Mouse (Mus musculus) midbrain, postnatal 0 days (tissue): ENCODE results near the gene Far2. TPM values are rescaled to one million over a fixed set of nuclear protein-coding genes. Genes with fewer than 3 reads are reported as not detected.

Source experiments
- ATAC-seq: fragments of 200-750 bp; cut with Nextera tagmentation; 2 replicates; pipeline ENCODE4 v1.8.0; 2017; ENCODE audit warnings: moderate number of reproducible peaks, mild to moderate bottlenecking, moderate TSS enrichment, moderate library complexity; ENCODE audit not compliant: low FRiP score
- DNase-seq: peaks from one replicate; pipeline ENCODE4 v3.0.0-alpha.2; 2015; ENCODE audit warnings: low spot score
- H3K27ac ChIP-seq: fragments of 300-500 bp; sonication (generic); 2 replicates; pipeline ENCODE4 v1.5.1; 2014; ENCODE audit warnings: low read depth, mild to moderate bottlenecking, low read length, mixed read lengths
- H3K27me3 ChIP-seq: fragments of 300-500 bp; sonication (generic); 2 replicates; pipeline ENCODE4 v1.6.1; 2014; ENCODE audit warnings: low read length, control low read depth, mixed read lengths; ENCODE audit not compliant: insufficient read depth
- H3K36me3 ChIP-seq: fragments of 300-500 bp; sonication (generic); 2 replicates; pipeline ENCODE4 v1.6.1; 2014; ENCODE audit warnings: low read length, control low read depth, mixed read lengths; ENCODE audit not compliant: insufficient read depth
- H3K4me1 ChIP-seq: fragments of 300-500 bp; sonication (generic); 2 replicates; pipeline ENCODE4 v1.6.1; 2014; ENCODE audit warnings: mild to moderate bottlenecking, control low read depth, antibody characterized with exemption, low read length, mixed read lengths; ENCODE audit not compliant: insufficient read depth
- H3K4me2 ChIP-seq: fragments of 300-500 bp; sonication (generic); 2 replicates; pipeline ENCODE4 v1.6.1; 2014; ENCODE audit warnings: low read depth, mild to moderate bottlenecking, low read length, mixed read lengths; ENCODE audit not compliant: poor library complexity, severe bottlenecking
- H3K4me3 ChIP-seq: fragments of 300-500 bp; sonication (generic); 2 replicates; pipeline ENCODE4 v1.5.1; 2014; ENCODE audit warnings: low read depth, mild to moderate bottlenecking, low read length, moderate library complexity
- H3K9ac ChIP-seq: fragments of 300-500 bp; sonication (generic); replicated peaks from 2 replicates; pipeline ENCODE4 v1.6.1; 2014; ENCODE audit warnings: mild to moderate bottlenecking, low read length, moderate library complexity, mixed read lengths; ENCODE audit not compliant: poor library complexity, severe bottlenecking
- H3K9me3 ChIP-seq: fragments of 300-500 bp; sonication (generic); 2 replicates; pipeline ENCODE4 v1.6.1; 2016; ENCODE audit warnings: low read length, control low read depth
- CTCF ChIP-seq: IDR thresholded peaks from 2 replicates; pipeline ENCODE4 v1.5.1; 2016; ENCODE audit warnings: antibody characterized with exemption, mild to moderate bottlenecking
- WGBS: fragments of 180-500 bp; shearing (Covaris S2); extraction: QIAGEN DNeasy Blood & Tissue Kit; methylation state at CpG from one replicate; pipeline ENCODE4 v1.1.7; 2014; 5-methylcytosine and 5-hydroxymethylcytosine counted together
- polyA plus RNA-seq: library from polyadenylated mRNA; unstranded; fragments of >200 nt; fragmentation: Nextera tagmentation; extraction: Ambion mirVana; gene quantifications from 2 replicates; pipeline ENCODE4 v1.2.1, GENCODE M21; 2015
- total RNA-seq: library from RNA; depleted of rRNA; stranded (reverse); fragments of >200 nt; gene quantifications from 2 replicates; pipeline ENCODE4 v1.2.3, GENCODE M21; 2014; rRNA removed

Gene Far2
- total RNA-seq (39.8 and 40.2 TPM in 2 replicates), polyA plus RNA-seq (34.9 and 35.2 TPM in 2 replicates)

DNA sequence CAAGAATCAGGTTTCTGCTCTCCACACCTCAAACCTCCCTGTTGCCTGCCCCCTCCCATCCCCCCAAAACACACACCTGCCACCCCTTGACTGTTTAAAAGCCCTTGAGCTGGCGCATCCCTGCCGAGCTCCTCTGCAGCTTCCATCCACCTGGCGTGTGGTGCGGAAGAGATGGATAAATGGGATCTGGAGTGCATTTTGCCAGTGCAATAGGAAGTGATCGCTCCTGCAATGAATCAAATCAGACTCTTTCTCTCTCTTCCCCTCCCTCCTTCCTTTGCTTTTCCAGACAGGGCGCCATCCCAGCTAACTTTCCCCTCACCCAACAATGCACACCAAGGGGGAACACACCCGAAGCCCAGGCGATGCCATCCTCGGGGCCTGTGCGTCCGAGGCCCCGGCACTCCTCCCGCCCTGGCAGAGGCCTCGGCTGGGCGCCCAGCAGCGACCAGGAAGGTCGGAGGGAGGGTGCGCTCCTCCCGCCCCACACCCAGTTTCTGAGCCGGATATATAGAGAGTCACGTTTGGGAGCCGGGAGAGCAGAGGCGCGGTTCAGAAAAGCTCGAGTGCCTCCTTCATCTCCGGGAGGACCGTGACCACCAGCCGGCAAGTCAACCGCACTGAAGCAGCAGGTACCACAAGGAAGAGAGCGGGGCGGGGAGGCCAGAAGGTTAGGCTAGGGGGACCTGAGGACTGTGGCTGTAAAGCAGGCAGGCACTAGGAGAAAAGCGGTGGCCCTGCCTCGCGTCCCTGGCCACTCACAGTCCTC is at the start of gene Far2:
Gene Far2, plus strand, starts transcription at position 379 of the 769 bp plus-strand sequence.
- H3K4me3 ChIP-seq, result peak within 1 kb of the TSS; percentile 56
- H3K27ac ChIP-seq, result peak within 1 kb of the TSS; percentile 83
- H3K27me3 ChIP-seq, result no peaks in the 10 kb centered on the region
- H3K36me3 ChIP-seq, result no peaks in the 10 kb centered on the region
- TF ChIP-seq CTCF, result no peak
- DNase-seq (peak; percentile 47), ATAC-seq (peak; percentile 85)
- H3K9ac ChIP-seq, result peak within 1 kb of the TSS; percentile 84
- 3% methylated on average over 34 of the region's 34 CpGs for WGBS
- no peaks in the 10 kb centered on the region for H3K9me3 ChIP-seq
- peaks cover 7% of the 10 kb centered on the region; the same call in 1 of the 2 replicates for H3K4me1 ChIP-seq
- peak within 1 kb of the TSS; percentile 77 for H3K4me2 ChIP-seq

DNA sequence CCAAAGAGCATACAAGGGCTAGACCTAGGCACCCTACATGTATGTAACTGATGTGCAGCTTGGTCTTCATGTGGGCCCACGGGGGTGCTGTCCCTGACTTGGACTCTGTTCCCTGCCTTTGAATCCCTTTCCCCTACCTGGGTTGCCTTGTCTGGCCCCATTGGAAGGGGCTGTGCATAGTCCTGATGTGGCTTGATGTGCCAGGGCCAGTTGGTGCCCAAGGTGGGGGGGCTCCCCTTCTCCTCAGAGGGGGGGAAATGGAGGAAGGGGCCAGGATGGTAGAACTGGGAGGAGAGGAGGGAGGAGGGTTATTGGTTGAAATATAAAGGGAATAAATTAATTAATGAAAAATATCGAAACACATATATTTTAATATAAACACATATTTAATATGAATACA is 46.6 kb upstream of the Far2 start:
- no peaks in the 10 kb centered on the region for H3K27me3 ChIP-seq
- H3K9me3 ChIP-seq, result no peaks in the 10 kb centered on the region
- WGBS, result 97% methylated on average over 2 of the region's 2 CpGs
- ATAC-seq (no peak), DNase-seq (no peak)
- H3K4me3 ChIP-seq, result no peak overlapping the region
- no peak overlapping the region for H3K9ac ChIP-seq
- no peaks in the 10 kb centered on the region for H3K36me3 ChIP-seq
- no peak for TF ChIP-seq CTCF
- no peak overlapping the region for H3K27ac ChIP-seq
- no peak overlapping the region for H3K4me2 ChIP-seq
- H3K4me1 ChIP-seq, result no peaks in the 10 kb centered on the region

DNA sequence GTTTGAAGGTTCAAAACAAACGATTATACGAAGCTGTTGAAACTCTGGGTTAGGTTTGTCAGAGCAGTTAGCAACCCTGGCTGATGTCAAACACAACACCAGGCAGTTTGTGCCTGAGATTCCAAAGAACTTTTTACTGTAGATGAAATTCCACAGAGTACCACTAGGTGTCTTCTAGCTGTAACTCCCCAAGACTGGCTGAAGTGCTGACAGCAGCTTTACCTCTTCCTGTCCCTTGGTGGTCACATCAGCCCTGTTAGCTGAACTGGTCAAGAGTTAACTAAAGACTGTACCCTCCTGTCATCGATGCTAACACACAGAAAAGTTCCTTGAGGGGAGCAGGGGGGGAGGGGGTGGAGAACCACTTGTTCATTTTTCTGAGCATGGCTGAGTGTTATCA is 46.0 kb upstream of the Far2 start:
- Histone ChIP-seq H3K9ac (no peak overlapping the region), H3K4me3 (no peak overlapping the region), H3K36me3 (no peaks in the 10 kb centered on the region), H3K4me2 (no peak overlapping the region), H3K27me3 (no peaks in the 10 kb centered on the region), H3K27ac (no peak overlapping the region), H3K9me3 (no peaks in the 10 kb centered on the region), H3K4me1 (no peaks in the 10 kb centered on the region)
- no peak for ATAC-seq
- peak; percentile 30 for DNase-seq
- peak; percentile 61 for TF ChIP-seq CTCF
- 44% methylated on average over 3 of the region's 3 CpGs for WGBS

DNA sequence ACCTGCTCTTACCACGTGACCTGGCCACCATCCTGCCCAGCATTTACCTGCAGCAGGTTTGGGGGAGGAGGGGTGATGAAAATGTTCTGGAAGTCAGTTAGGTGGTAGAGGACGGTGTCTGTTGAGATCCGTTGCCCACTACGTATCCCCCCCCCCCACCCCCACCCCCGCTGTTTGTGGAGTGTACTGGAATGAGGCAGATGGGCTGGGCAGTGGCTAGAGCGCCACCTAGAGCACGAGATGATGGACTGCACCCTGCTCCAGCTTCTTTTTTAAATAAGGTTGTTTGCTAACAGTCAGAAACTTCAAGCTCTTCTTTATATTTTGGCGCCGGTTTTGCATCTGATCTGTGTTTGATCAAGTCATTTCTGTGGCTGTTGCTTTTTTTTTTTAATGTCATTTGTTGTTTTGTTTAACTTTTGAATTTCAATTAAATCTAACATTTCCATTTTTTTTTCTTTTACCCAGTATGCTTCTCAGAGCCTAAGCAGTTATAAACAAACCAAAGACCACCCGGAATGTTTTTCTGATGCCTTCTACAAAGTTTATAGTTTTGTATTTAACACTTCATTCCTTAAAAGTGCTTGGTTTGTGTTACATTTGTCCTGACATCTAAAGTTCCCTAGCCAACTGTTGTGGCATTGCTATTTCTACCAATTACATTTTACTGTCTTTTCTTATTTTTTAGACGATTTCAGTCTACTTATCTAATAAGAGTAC is 40.8 kb upstream of the Far2 start:
- H3K4me3 ChIP-seq, result no peak overlapping the region
- H3K27me3 ChIP-seq, result no peaks in the 10 kb centered on the region
- H3K9ac ChIP-seq, result no peak overlapping the region
- H3K4me1 ChIP-seq, result no peaks in the 10 kb centered on the region
- no peaks in the 10 kb centered on the region for H3K36me3 ChIP-seq
- no peak overlapping the region for H3K4me2 ChIP-seq
- DNase-seq (no peak), ATAC-seq (no peak)
- H3K27ac ChIP-seq, result no peak overlapping the region
- 74% methylated on average over 11 of the region's 11 CpGs for WGBS
- no peak for TF ChIP-seq CTCF
- H3K9me3 ChIP-seq, result no peaks in the 10 kb centered on the region

DNA sequence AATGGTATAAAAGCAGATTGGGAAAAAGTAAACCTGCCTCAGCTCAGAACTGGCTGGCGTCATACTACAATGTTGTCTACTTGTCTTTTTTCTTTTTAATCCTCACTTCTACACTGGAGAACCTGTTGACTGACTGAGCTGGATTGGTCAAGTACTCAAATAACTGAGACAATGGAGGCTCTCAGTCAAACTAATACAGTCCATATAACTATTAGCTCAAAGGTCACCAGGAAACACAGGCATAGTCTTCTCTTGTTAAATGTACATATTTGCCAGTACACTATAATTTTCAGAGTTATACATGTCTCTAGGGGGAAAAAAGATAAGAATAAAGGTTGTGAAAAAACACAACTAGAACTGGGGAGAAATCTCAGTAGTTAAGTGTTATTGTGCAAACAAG is 6.3 kb upstream of the Far2 start:
- no peaks in the 10 kb centered on the region for H3K9me3 ChIP-seq
- TF ChIP-seq CTCF, result no peak

DNA sequence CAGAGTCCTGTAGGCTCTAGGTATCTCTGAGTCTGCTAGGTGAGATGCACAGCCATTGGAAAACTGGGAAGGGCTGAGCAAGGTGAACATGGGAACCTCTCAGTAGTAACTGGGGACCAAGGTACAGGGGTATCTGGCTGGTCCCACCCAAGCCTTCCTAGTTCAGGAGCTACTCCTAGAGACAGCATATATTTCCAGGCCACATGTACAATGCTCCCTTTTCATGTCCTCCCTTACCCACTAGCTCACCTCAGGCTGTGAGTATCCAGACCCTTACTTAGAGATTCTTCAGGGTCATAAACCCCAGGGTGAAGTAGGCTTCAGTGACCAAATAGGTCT is 560 bp downstream of the Far2 start:
- no peaks in the 10 kb centered on the region for H3K27me3 ChIP-seq
- peak; percentile 48; the same call in 1 of the 2 replicates for ATAC-seq
- peak overlapping the region; percentile 83 for H3K27ac ChIP-seq
- H3K36me3 ChIP-seq, result no peaks in the 10 kb centered on the region
- H3K9ac ChIP-seq, result peak overlapping the region; percentile 84
- H3K9me3 ChIP-seq, result no peaks in the 10 kb centered on the region
- DNase-seq, result no peak
- no peak for TF ChIP-seq CTCF
- peak overlapping the region; percentile 56 for H3K4me3 ChIP-seq
- peaks cover 7% of the 10 kb centered on the region; the same call in 1 of the 2 replicates for H3K4me1 ChIP-seq
- H3K4me2 ChIP-seq, result peak overlapping the region; percentile 77

More for the DNA sequence above, 6.3 kb upstream of the Far2 start:
- H3K9ac ChIP-seq, result no peak overlapping the region
- 97% methylated on average over 1 of the region's 1 CpGs for WGBS
- H3K4me3 ChIP-seq, result no peak overlapping the region
- H3K27ac ChIP-seq, result no peak overlapping the region
- DNase-seq (no peak), ATAC-seq (no peak)
- no peak overlapping the region for H3K4me2 ChIP-seq
- H3K27me3 ChIP-seq, result no peaks in the 10 kb centered on the region
- H3K4me1 ChIP-seq, result no peaks in the 10 kb centered on the region
- H3K36me3 ChIP-seq, result no peaks in the 10 kb centered on the region
